Mouse (Mus musculus): ENCODE data around the gene Eri3. TPM values are rescaled to one million over a fixed set of nuclear protein-coding genes. Genes with fewer than 3 reads are reported as not detected.

The Eri3 gene
- polyA plus RNA-seq, 1 experiment from 2014 or later = 102 TPM

Small RNA genes lying within 50 kb of the gene (microRNA-seq; reads per million reads assigned to microRNA genes)
- gene Gm25559 (ENCODE audit: borderline number of aligned reads) = not detected

Other genes starting within 250 kb of the Eri3 start
- gene Rnf220, start 53.3 kb upstream of the Eri3 start, polyA plus RNA-seq (2014; fragmentation: Nextera tagmentation; extraction: Ambion mirVana) = 32.4 and 35.4 TPM in 2 replicates
- 51.3 and 53.0 TPM in 2 replicates for gene Dmap1, start 131.9 kb downstream of the Eri3 start, polyA plus RNA-seq (2014; fragmentation: Nextera tagmentation; extraction: Ambion mirVana)
- gene Gm12845, start 174.0 kb downstream of the Eri3 start, polyA plus RNA-seq (2014; fragmentation: Nextera tagmentation; extraction: Ambion mirVana) = not detected in 2 replicates
- gene Klf17, start 215.3 kb downstream of the Eri3 start, polyA plus RNA-seq (2014; fragmentation: Nextera tagmentation; extraction: Ambion mirVana) = not detected in 2 replicates

All from heart, embryonic 11.5 days (tissue).